Mouse (Mus musculus) right cerebral cortex, postnatal 4 days (tissue): ENCODE measurements at regions not wholly inside any gene's neighbourhood (a gene's known extent, or its start where the extent isn't known, plus 50 kb on each side); places are given as distances from the start of the nearest gene placed in this dataset.

ENCODE experiments used
- DNase-seq: peaks from one replicate; pipeline ENCODE4 v3.0.0-alpha.2; 2022

GRCm38 (mm10) chr2:57424879-57425278, 187.4 kb downstream of the Gpd2 start:
- DNase-seq = no peak

- DNase-seq = no peak
Measured at GRCm38 (mm10) chr2:57425439-57425838, 188.0 kb downstream of the Gpd2 start.

GRCm38 (mm10) chr2:57450996-57451770, 213.7 kb downstream of the Gpd2 start:
- DNase-seq = no peak

GRCm38 (mm10) chr2:57453896-57454679, 216.7 kb downstream of the Gpd2 start:
- no peak for DNase-seq

GRCm38 (mm10) chr2:57459901-57460300, 222.5 kb downstream of the Gpd2 start:
- DNase-seq = no peak

- DNase-seq = no peak
Measured at GRCm38 (mm10) chr2:57473873-57474272, 236.4 kb downstream of the Gpd2 start.

- no peak for DNase-seq
Measured at GRCm38 (mm10) chr2:57492116-57492515, 254.7 kb downstream of the Gpd2 start.

- no peak for DNase-seq
Measured at GRCm38 (mm10) chr2:57492914-57493621, 255.6 kb downstream of the Gpd2 start.

GRCm38 (mm10) chr2:57496315-57496954, 259.0 kb downstream of the Gpd2 start:
- DNase-seq = no peak

GRCm38 (mm10) chr2:57497933-57498332, 260.5 kb downstream of the Gpd2 start:
- DNase-seq = no peak

GRCm38 (mm10) chr2:57504678-57505077, 267.2 kb downstream of the Gpd2 start:
- no peak for DNase-seq

GRCm38 (mm10) chr2:57522465-57522864, 285.0 kb downstream of the Gpd2 start:
- no peak for DNase-seq

- no peak for DNase-seq
Measured at GRCm38 (mm10) chr2:57522983-57523382, 285.5 kb downstream of the Gpd2 start.

GRCm38 (mm10) chr2:57527966-57528365, 290.5 kb downstream of the Gpd2 start:
- DNase-seq = no peak

GRCm38 (mm10) chr2:57539842-57540241, 302.4 kb downstream of the Gpd2 start:
- no peak for DNase-seq

GRCm38 (mm10) chr2:57565258-57565657, 327.8 kb downstream of the Gpd2 start:
- peak; percentile 11 for DNase-seq

GRCm38 (mm10) chr2:57566103-57566502, 328.7 kb downstream of the Gpd2 start:
- no peak for DNase-seq

- DNase-seq = no peak
Measured at GRCm38 (mm10) chr2:57567183-57567582, 329.7 kb downstream of the Gpd2 start.

- no peak for DNase-seq
Measured at GRCm38 (mm10) chr2:57587065-57587464, 349.6 kb downstream of the Gpd2 start.

GRCm38 (mm10) chr2:57593558-57593957, 356.1 kb downstream of the Gpd2 start:
- no peak for DNase-seq

GRCm38 (mm10) chr2:57597694-57598358, 360.4 kb downstream of the Gpd2 start:
- DNase-seq = no peak

- no peak for DNase-seq
Measured at GRCm38 (mm10) chr2:57611599-57611998, 374.2 kb downstream of the Gpd2 start.
